Mouse (Mus musculus): ENCODE data around the gene Atp6v1a.

DNA sequence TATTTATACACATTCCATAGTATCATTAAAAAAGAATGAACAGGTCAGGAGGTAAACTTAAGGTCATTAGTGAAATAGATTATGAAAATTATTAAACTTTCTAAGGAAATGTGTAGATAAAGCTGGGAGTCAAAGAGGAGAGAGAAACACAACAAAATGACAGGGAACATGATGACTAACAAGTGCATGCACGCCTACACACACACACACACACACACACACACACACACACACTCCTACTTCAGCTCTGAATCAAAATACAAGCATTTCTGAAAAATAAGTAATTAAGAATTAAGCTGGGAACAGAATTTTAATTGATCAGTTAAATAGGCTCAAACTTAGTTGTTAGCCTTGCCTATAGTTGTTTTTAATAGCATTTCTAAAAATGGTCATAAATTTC is 14.8 kb downstream of the Atp6v1a start:
- no peak for TF ChIP-seq CTCF (IDR thresholded peaks at IDR 0.05; ENCODE audit: extremely low read depth, insufficient read length, insufficient replicate concordance, low read depth, low read length)
- TF ChIP-seq POLR2A (IDR thresholded peaks at IDR 0.05; ENCODE audit: low read depth, low read length) = no peak
